Mouse (Mus musculus) left cerebral cortex, postnatal 14 days (tissue): ENCODE data around the gene Synpr. TPM values are rescaled to one million over a fixed set of nuclear protein-coding genes. Genes with fewer than 3 reads are reported as not detected.
A peak's percentile ranks its signal among the peaks of the same experiment; 100 is the strongest.

Experiments used
- DNase-seq, 2 experiments: peaks; one replicate each; pipeline ENCODE4 v3.0.0; 2021 to 2022; ENCODE audit warnings: low spot score in 2 of 2, mixed read lengths in 1 of 2
- intact Hi-C: fragments of 180-260 bp; cut with DNase I; formaldehyde crosslinking; loops from one replicate; pipeline ENCODE4 v1.15.1; 2025
- total RNA-seq, 2 experiments: library from RNA; stranded (reverse); gene quantifications; 2 replicates each; pipeline ENCODE4 v1.2.3; 2021

Gene Synpr
- total RNA-seq, 2 experiments from 2014 or later = 129 to 151 TPM

DNA sequence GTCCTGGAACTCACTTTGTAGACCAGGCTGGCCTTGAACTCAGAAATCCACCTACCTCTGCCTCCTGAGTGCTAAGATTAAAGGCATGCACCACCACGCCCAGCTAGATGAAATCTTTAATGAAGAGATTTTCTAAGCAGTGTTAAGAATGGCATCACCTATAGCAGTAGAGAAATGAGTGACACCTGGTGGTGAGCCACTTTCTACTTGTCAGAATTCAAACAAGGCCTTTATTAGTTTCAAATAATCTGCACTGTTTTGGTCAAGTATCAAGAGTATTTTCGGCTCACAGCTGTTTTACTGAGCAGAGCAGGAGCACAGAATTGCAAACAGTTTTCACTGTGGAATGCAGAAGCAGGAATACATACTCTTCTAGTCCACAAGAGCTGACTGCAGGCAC is 59.7 kb downstream of the Synpr start:
- DNase-seq = no peak
- intact Hi-C loops = no loop called here

- intact Hi-C loops = no loop called here
- no peak for DNase-seq
These were observed 64.7 kb downstream of the Synpr start for GRCm38 (mm10) chr14:13349170-13349865.

- peak; percentile 55 to 61 for DNase-seq
- intact Hi-C loops = loop anchor here (10.0 kb wide), 2 partner anchors 461 to 741 kb away; no protein-coding TSS in a partner anchor
These were observed 69.6 kb downstream of the Synpr start for GRCm38 (mm10) chr14:13354154-13354553.

DNA sequence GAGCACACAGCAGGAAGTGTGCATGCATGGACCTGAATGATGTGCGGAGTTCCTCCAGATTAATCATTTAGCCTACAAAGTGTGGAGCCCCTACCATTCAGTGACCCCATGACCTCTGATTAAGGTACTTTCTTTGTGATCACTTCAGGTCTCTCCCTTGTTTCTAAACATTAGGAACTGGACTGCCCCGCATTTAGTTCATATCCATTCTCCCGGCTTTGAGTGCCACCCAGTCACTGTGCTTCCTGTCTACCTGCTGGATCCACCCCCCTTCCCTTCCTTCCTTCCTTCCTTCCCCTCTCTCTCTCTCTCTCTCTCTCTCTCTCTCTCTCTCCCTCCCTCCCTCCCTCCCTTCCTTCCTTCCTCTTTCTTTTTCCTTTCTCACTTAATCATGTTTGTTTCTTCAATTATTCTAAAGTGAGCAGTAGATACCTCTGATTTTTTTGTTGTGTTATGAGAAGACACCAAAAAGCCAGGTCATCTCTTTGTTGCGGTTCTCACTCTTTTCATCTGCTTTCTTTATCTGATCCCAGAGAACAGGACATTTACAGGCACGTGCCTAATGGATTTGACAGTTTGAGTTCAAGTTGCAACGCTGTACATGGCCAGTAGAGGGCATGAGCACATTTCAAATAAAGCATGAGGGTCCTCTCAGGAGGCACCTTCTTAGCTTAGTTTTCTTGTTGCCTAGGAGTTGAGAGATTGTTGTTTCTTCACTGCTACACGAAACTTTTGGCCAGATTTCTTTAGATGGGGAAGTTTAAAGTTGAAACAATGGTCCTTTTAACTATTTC is 71.2 kb downstream of the Synpr start:
- peak; percentile 83 to 84 for DNase-seq
- intact Hi-C loops = loop anchor here (2.0 to 10.0 kb wide), 5 partner anchors 107 to 739 kb away; no protein-coding TSS in a partner anchor

DNA sequence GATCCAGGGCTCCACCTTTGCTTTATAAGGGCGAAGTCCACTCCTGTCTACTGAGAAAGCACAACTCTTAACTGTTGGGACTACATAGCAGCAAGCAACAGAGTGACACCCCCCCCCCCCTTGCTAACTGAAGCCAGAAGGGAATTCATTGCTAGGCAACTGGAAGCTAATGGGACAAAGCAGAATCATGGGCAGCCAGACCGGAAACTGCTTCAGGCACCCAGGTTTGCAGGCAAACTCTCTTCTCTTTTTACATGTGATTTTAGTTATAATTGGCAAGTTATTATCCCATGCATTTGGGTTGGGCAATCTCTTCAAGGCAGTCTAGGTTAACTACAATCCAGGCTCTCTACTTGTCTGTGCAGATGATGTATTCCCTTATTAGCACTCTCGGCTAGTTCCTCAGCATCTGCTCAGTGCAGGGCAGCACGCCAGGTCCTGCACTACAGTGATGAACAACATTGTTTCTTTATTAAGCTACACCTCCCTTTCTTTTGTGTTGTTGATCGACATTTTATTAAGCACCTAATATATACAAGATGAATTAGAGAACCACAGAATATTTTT is 72.6 kb downstream of the Synpr start:
- intact Hi-C loops = loop anchor here (2.0 to 10.0 kb wide), 5 partner anchors 105 to 738 kb away; no protein-coding TSS in a partner anchor
- DNase-seq = no peak

- intact Hi-C loops = loop anchor here (5.0 to 10.0 kb wide), 4 partner anchors 104 to 737 kb away; no protein-coding TSS in a partner anchor
- DNase-seq = no peak
These were observed 73.5 kb downstream of the Synpr start for GRCm38 (mm10) chr14:13358037-13358436.

DNA sequence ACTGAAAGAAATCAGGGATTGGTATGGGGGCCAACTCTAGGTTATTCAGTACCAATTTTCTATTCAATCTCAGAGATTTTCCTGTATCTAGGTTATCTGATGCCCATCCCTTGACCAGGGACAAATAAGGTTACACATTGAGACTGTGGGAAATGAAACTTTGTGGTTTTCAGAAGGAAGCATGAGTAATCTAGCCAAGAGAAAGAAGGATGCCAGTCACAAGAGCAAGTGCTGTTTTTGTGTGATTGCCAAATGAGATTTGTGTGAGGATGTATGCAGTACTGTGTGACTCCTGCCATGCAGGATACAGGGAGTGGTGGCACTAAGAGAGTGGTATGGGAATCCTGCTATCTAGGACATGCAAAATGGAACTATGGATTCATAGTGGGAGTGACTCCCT is 76.6 kb downstream of the Synpr start:
- no peak for DNase-seq
- intact Hi-C loops = no loop called here

- intact Hi-C loops = no loop called here
- no peak for DNase-seq
These were observed 77.1 kb downstream of the Synpr start for GRCm38 (mm10) chr14:13361642-13362041.

GRCm38 (mm10) chr14:13368309-13368708 is 83.7 kb downstream of the Synpr start:
- no peak for DNase-seq
- intact Hi-C loops = no loop called here

- no peak for DNase-seq
- intact Hi-C loops = no loop called here
These were observed 104.5 kb downstream of the Synpr start for GRCm38 (mm10) chr14:13389081-13389480.

- intact Hi-C loops = no loop called here
- DNase-seq = no peak
These were observed 105.4 kb downstream of the Synpr start for GRCm38 (mm10) chr14:13389954-13390353.

DNA sequence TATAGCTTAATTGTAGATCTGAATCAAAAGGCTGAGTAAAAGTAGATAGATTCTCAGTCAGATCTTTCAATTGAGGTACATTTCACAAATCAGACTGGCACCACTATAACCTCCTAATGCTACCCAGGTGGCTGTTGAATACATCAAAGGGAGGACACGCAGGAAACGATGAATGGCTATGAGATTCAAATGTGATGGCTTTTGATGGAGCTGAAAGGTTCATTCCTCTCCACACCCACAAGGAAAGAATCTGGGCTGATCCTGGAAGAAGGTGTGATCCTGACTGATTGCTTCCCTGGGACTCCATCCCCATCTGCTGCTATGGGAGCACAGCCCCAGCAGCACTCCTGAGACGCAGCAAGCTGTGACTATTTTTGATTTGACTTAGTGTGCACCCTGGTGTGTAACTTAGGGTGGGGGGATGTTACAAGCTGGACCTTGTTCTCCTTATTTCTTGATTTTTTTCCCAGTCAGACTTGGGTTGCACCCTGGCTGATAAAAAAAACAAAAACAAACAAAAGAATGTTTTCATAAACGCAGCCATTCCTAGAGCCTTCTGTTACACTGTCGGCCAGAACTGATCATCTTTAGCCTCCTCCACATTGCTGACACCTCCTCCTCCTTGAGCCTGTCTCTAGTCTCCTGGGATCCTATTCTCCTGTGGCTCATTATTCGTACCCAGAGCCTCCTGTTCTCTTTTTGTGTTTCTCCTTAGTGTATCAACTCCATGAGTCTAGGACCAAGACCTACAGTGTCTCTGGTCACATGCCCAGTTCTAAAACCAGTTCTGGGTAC is 114.8 kb downstream of the Synpr start:
- intact Hi-C loops = no loop called here
- DNase-seq = no peak

DNA sequence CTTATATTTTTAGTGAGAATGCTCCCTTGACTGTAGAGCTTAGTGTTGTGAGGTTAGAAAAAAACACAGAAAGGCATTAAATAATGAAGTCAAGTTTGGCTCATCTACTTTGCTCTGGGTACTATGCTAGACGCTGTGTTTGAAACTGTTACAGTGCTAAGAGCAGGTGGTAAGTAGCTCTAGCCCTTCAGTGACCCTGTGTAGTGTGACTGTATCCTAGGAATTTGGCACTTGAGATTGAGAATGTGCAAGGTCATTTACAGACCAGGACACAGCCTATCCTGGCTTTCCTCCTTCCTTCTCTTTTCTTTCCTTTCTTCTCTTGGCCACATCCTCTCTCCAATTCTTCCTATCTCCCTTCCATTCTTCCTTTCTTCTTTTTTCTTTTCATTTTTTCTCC is 127.1 kb downstream of the Synpr start:
- intact Hi-C loops = no loop called here
- DNase-seq = no peak

- intact Hi-C loops = no loop called here
These were observed 156.1 kb downstream of the Synpr start for GRCm38 (mm10) chr14:13440723-13441122.

GRCm38 (mm10) chr14:13444908-13445307 is 160.3 kb downstream of the Synpr start:
- intact Hi-C loops = no loop called here
- no peak for DNase-seq

More at GRCm38 (mm10) chr14:13440723-13441122, 156.1 kb downstream of the Synpr start:
- DNase-seq = no peak

DNA sequence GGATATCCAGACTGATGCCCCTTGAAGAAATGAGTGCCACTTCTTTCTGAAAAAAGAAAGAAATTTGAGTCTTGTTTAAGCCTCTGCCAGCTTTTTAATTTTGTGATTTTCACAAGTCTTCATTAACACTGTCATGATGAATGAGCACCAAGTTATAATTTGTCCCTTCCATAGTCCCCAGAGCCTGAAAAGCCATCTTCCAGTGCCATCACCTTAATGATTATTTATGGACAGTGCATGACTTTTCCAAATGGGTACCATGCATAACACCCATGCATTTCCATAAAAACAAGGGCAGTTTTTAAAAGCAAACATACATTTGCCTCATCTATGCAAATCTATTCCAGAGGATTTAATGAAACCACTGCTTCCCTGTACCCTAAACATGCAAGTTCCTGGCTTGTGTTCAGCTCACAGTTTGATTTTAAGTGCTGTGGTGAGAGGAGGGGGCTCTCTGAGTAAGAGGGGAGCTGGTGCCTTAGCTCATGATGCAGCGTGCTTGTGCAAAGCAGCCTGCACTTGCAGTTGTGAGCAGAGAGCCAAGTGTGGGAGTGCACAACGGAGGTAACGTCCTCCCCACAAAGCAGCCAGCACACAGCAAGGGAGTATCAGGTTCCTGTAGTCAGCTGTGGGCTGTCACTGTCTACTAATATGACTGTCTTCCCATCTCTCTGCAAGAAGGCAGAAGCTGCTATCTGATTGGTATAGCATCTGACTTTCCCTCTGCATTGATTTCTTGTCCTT is 169.1 kb downstream of the Synpr start:
- intact Hi-C loops = no loop called here
- peak in 1 of 2 experiments; percentile 23 for DNase-seq

DNA sequence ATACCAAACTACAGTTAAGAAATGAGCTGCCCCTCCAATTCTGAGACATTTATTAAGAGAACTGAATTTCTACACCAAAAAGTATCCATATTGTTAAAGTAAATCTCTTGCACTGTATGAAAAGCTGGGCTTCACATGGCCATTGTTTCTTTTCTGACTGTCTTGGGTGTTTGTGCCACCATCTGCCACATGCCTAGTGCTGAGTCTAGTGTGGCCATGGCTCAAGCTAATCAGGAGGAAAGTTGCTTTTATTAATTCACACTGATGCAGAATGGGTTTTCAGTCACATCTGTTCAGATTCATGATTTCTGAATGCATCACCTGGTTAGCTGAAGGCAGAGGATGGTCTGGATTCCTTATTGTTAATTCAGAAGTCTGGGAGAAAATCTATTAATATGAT is 170.4 kb downstream of the Synpr start:
- no peak for DNase-seq
- intact Hi-C loops = loop anchor here (5.0 kb wide), 1 partner anchor 447 kb away; no protein-coding TSS in a partner anchor

DNA sequence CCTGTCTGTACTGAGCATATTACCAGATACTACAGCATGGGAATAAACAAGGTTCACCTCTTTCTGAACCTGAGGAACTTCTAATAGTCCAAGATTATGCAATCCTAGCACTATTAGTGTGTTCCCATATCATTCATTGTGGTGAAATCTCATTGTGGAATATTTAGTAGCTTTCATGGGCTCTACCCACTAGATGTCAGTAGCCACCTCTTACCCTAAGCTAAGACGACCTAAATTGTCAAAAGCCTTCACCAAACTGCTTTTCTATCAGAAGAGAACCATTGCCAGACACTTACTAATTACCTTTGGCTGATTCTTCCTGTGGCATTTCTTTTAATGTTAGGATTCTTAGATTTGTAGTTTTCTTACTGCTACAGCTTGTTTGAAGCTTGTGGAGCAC is 174.8 kb downstream of the Synpr start:
- DNase-seq = peak in 1 of 2 experiments; percentile 22
- intact Hi-C loops = loop anchor here (5.0 kb wide), 1 partner anchor 443 kb away; no protein-coding TSS in a partner anchor

DNA sequence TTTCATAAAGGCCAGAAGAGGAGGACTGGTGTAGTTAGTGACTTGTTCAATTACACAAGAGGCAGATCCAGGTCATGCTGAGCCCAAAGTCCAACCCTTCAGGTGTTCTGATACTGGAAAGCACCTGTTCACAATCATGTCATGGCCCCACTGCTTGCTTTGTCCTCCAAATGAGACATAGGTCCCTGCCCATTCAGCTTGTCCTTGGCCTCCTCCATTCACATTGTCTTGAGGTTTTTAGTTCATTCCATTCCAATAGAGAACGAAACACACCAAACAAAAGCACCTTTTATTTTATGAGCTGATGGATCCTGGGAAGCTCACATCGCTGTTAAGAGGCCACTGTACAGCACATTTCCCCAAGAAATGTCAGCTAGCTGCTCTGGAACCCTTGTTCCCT is 184.6 kb downstream of the Synpr start:
- no peak for DNase-seq
- intact Hi-C loops = no loop called here
